Mouse (Mus musculus) lung, postnatal 14 days (tissue): ENCODE data around the gene C9.
A peak's percentile ranks its signal among the peaks of the same experiment; 100 is the strongest.

ENCODE experiments used
- DNase-seq: peaks from one replicate; pipeline ENCODE4 v3.0.0; 2021

The C9 gene

DNA sequence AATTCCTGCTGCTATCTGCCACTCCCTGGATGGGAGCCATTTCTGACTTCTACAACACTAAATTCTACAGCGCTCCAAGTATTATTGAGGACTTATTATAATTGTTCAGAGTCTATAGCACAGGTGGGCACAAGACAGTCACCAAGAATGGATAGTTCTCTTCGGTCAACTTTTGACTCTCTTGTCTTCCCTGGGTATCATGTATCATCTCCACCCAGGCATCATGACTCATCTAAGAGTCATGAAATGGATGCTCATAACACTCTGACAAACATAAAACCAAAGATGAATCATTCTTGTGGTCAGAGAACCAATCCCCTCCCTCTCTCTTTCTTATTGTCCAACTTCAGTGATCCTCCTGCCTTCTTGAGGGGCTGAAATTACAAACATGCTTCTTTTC lies 47.3 kb downstream of the C9 start:
- DNase-seq = no peak

DNA sequence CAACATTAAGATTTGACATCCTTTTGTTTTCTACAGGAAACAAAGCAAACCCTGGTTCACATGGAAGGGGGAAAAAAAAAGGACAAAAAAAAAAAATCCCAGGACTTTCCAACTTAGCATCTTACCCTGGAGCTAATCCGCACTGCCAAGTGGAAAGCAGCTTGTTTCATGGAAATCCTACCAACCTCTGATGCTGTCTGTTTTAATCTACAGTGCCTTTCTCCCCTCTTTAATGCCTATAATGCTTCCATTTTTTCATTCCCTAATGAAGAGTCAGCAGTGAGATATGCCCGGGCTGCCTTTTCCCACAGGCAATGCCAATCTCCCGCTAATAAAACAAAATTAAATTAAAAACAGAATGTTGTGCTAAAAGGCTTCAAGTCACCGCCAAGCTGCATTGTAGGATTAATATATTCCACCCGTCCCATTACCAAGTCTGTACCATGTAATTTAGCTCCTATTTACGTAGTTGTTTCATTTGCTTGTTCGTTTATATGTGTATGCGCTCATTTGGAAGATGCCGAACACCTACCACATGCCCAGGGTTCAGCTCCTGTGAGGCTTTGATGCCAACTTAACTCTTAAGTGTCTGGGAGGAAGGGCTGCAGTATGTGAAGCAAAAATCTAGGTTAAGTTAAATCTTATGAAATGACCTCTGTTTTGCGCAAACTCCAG lies 53.4 kb downstream of the C9 start:
- DNase-seq = no peak

GRCm38 (mm10) chr15:6500787-6501186 lies 55.7 kb downstream of the C9 start:
- peak; percentile 7 for DNase-seq

DNA sequence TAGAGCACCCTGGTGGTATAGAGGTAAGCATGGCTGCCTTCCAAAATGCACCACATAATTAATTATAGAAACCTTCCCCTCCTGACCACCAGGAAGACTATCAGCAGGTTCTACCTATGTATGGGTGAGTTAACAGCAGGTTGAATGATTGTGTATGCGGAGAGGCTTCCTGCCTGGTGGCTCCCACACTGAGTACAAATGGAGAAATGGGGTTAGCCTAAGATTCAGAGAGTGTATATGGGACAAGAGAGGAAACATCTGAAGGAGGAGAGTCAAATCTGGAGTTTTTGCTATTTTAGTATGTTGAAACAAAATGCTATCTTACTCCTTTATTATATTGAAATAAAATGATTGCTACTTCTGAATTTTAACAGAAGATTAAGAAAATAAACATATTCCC lies 72.4 kb downstream of the C9 start:
- no peak for DNase-seq

DNA sequence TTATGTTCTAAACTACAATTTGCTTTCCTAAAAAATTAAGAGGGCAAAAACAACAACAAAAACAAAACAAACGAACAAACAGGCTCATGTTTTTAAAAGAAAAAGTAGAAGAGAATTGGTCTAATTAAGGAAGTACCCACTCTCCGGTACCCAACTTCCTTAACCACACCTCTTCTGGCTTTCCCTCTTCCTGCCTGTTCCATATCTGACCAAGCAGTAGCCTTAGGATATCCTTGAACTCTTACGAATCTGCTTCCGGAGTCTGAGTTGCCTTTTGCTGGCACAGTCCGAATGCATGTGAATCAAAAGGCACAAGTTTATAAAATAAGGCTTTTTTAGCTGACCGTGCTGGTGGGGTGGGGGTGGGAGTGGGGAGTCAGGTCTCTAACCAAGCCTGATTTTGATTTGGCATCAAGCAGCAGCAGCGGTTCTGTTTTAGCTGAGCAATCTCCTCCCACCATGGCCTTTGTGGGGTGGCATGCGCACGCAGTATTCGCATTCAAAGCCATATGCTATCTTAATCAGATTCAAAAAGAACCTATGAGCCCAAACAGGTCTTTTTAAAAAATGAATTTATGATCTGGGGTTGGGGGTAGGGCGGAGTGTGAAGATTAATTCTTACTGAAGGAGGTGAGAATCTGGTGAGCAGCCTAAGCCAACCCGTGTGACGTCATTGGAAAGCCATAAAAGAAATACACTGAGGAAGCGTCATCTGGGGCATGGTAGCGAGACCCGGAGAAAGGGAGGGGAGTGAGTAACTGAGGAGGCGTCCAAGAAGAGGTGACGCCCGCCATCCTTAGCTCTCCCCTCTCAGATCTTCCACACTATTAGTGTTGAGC lies 74.5 kb downstream of the C9 start:
- no peak for DNase-seq

DNA sequence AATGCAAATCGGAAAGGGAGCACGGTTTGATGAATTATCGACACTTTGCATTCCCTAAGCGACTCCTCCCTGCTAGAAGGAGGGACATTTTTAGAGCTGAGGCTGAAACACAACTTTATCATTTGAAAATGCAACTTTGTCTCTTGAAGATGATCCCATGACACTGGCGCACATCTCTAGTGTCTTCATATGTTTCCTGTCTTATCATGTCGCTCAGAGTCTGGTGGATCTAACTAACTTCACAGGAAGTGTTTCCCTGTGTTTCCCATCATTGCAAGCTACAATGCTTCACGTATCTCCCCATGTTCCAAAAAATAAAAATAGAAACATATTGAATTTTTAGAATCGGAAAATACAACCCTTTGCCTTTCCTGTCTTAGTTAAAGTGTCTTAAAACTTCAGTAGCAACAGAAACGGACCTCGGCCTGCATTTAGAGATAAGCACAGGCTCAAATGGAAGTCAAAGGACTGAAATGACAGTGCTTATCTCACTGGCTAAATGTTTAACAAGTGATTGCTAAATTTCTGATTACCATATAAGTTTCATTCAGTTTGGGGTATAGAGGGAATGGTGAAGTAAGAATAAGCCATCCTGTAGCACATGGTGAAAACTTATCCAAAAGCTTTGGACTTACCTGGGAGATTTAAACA lies 75.5 kb downstream of the C9 start:
- no peak for DNase-seq

DNA sequence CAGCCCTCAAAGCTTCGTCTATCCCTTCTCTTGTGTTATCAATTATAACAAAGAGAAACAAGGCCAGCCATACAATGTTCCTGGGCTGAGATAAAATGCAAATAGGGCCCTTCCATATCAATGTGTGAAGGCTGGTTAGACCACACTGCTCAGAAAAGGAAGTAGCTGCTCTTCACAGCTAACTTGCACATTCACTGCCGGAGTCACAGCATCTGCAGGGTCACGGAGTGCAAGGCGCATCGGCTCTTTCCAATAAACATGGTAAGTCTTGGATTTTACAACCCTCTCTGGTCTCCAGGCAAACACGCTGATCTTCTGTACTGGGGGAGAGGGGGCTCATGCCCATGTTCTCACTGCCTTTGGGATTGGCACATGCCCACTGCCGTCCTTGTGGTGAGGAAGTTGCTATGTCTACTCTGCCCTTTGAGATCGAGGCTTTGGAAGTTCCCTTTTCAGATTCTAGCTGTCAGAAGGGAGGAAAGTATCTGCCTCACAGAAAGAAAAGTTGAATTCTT lies 77.6 kb downstream of the C9 start, which contains the start of gene Fyb:
TSS of gene Fyb (plus strand) at position 201 of the 515 bp plus-strand sequence.
- DNase-seq = no peak

GRCm38 (mm10) chr15:6524801-6525200 lies 79.7 kb downstream of the C9 start:
- DNase-seq = no peak

DNA sequence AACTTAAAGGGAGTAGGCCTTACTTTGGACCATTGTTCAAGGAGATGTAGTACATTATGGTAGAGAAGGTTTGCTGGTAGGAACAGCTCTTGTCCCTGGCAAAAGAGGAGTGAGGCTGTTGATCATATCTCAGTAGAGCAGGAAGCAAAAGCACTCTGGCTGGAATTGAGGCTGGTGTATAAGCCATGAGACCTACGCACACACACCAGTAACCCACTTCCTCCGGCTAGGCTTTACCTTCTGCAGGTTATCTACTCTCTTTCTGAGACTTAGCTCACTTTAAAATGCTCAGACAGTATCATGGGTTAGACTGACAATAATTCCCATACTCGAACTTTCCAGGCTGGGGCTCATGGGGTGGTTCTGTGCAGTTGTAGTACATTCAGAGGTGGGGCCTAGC lies 80.3 kb downstream of the C9 start:
- DNase-seq = no peak

GRCm38 (mm10) chr15:6533858-6534343 lies 88.8 kb downstream of the C9 start:
- DNase-seq = no peak

GRCm38 (mm10) chr15:6534592-6534991 lies 89.5 kb downstream of the C9 start:
- DNase-seq = no peak

DNA sequence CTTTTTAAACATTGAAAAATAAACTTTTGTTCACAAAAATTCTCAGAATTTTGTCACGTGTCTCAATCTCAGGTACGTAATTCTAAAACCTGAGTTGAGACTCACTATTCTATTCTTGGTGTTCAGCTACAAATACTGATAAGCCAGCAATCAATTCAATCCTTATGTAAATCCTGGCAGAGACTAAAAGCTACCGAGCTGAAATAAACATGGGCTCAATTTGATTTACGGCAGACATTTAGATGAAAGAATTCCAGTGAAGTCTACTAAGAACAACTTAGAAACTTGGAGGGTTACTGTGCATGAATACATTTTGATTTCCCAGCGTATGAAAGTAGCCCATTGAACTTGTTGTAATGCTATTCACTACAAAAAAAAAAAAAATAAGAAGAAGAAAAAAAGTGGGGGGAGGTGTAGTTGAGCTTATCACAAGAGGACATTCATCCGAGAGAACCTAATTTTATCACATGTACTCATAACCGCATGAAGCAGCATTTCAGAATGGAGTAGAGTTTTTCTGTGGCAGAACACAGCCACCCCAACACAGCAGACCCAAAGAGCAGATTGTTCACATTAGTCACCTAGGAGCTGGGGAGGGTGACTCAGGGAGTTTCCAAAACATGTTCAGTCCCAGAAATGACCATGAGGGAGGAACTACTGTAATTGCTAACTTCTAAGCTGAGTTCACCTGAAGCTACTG lies 94.7 kb downstream of the C9 start:
- DNase-seq = no peak
